8 mouse cellular contexts compared by ENCODE assay signal in genomic region chr12:71366175-71366574, GRCm38 (mm10). TPM values are rescaled to one million over a fixed set of nuclear protein-coding genes. Genes with fewer than 3 reads are reported as not detected.
DNase-seq lines count a peak whose midpoint lies in the region; ATAC-seq lines count a peak whose summit lies in the region.

No protein-coding gene starts in this region.

- no peak overlapping the region for H3K27ac ChIP-seq in heart, embryonic 12.5 days (ENCODE audit: poor library complexity, severe bottlenecking)
- H3K27ac ChIP-seq in midbrain, embryonic 16.5 days (ENCODE audit: low read length), result 0 out of 2 replicates have a peak overlapping the region, but pooled peaks have one; percentile 28
- no peak overlapping the region for H3K27ac ChIP-seq in midbrain, embryonic 10.5 days (replicated peaks)
- no peak overlapping the region for H3K27ac ChIP-seq in hindbrain, embryonic 15.5 days (replicated peaks)

- no peak overlapping the region for H3K4me2 ChIP-seq in heart, embryonic 12.5 days
- no peak overlapping the region for H3K4me2 ChIP-seq in midbrain, embryonic 16.5 days (ENCODE audit: low read length)
- H3K4me2 ChIP-seq in hindbrain, embryonic 15.5 days, result no peak overlapping the region

- no peaks in the 10 kb centered on the region for H3K36me3 ChIP-seq in heart, embryonic 12.5 days
- no peaks in the 10 kb centered on the region for H3K36me3 ChIP-seq in midbrain, embryonic 16.5 days (ENCODE audit: control insufficient read depth, insufficient read depth, low read length)
- H3K36me3 ChIP-seq in midbrain, embryonic 10.5 days, result no peaks in the 10 kb centered on the region
- no peaks in the 10 kb centered on the region for H3K36me3 ChIP-seq in hindbrain, embryonic 15.5 days

- no peak overlapping the region for H3K4me3 ChIP-seq in heart, embryonic 12.5 days
- no peak overlapping the region for H3K4me3 ChIP-seq in midbrain, embryonic 16.5 days (ENCODE audit: low read depth, low read length)
- H3K4me3 ChIP-seq in midbrain, embryonic 10.5 days, result no peak overlapping the region
- no peak overlapping the region for H3K4me3 ChIP-seq in hindbrain, embryonic 15.5 days

- no peak for ATAC-seq in heart, embryonic 12.5 days (ENCODE audit: insufficient number of reproducible peaks, low FRiP score)
- ATAC-seq in midbrain, embryonic 16.5 days, result 0 out of 2 replicates have a peak, but pooled peaks have one; percentile 51
- ATAC-seq in hindbrain, embryonic 15.5 days (ENCODE audit: low FRiP score, low read depth), result peak; percentile 77

- peak; percentile 98 for DNase-seq in heart, adult 11 months
- DNase-seq in midbrain, embryonic 10.5 days (ENCODE audit: low spot score), result no peak
- peak; percentile 49 to 52 for DNase-seq in gastrocnemius, adult 8-10 months (ENCODE audit: low spot score in 2 of 2)
- no peak for DNase-seq in c-Kit-positive CD71-positive TER-119-positive erythroid progenitor cells, embryonic 14.5 days (ENCODE audit: low spot score)
- no peak for DNase-seq in T-cell, adult 2 months (ENCODE audit: low spot score)

- peaks cover 15% of the 10 kb centered on the region; the same call in 1 of the 2 replicates for H3K4me1 ChIP-seq in heart, embryonic 12.5 days (replicated peaks)
- H3K4me1 ChIP-seq in midbrain, embryonic 16.5 days (ENCODE audit: control insufficient read depth, insufficient read depth, low read length), result peaks cover 11% of the 10 kb centered on the region; the same call in 1 of the 2 replicates
- peaks cover 28% of the 10 kb centered on the region for H3K4me1 ChIP-seq in midbrain, embryonic 10.5 days
- peaks cover 21% of the 10 kb centered on the region for H3K4me1 ChIP-seq in hindbrain, embryonic 15.5 days (replicated peaks)

- 53% methylated on average over 6 of the region's 6 CpGs for WGBS in heart, embryonic 12.5 days
- WGBS in midbrain, embryonic 16.5 days, result 55% methylated on average over 6 of the region's 6 CpGs
- 67% methylated on average over 6 of the region's 6 CpGs for WGBS in midbrain, embryonic 10.5 days
- 38% methylated on average over 6 of the region's 6 CpGs for WGBS in hindbrain, embryonic 15.5 days

- H3K9me3 ChIP-seq in heart, embryonic 12.5 days (replicated peaks), result no peaks in the 10 kb centered on the region; the same call in 1 of the 2 replicates
- H3K9me3 ChIP-seq in midbrain, embryonic 16.5 days (replicated peaks; ENCODE audit: control insufficient read depth, low read length, poor library complexity, severe bottlenecking), result no peaks in the 10 kb centered on the region
- H3K9me3 ChIP-seq in midbrain, embryonic 10.5 days (replicated peaks), result no peaks in the 10 kb centered on the region
- no peaks in the 10 kb centered on the region for H3K9me3 ChIP-seq in hindbrain, embryonic 15.5 days

- no peaks in the 10 kb centered on the region for H3K27me3 ChIP-seq in heart, embryonic 12.5 days (replicated peaks)
- H3K27me3 ChIP-seq in midbrain, embryonic 16.5 days (ENCODE audit: control insufficient read depth, insufficient read depth, low read depth, low read length), result no peaks in the 10 kb centered on the region
- H3K27me3 ChIP-seq in midbrain, embryonic 10.5 days (ENCODE audit: low read depth, poor library complexity, severe bottlenecking), result 0 out of 2 replicates have a peak, but pooled peaks cover 11% of the 10 kb centered on the region
- H3K27me3 ChIP-seq in hindbrain, embryonic 15.5 days, result no peaks in the 10 kb centered on the region

- no peak overlapping the region for H3K9ac ChIP-seq in heart, embryonic 12.5 days
- no peak overlapping the region for H3K9ac ChIP-seq in midbrain, embryonic 16.5 days (ENCODE audit: low read depth, low read length)
- no peak overlapping the region for H3K9ac ChIP-seq in hindbrain, embryonic 15.5 days

RNA-seq across cellular contexts. Expression of gene Dact1, which starts 56.5 kb away (rescaled TPM):
- polyA plus RNA-seq in heart, embryonic 12.5 days (2016; fragmentation: Nextera tagmentation; extraction: Ambion mirVana), result 19.3 and 20.3 TPM in 2 replicates
- polyA plus RNA-seq in midbrain, embryonic 16.5 days (2015; fragmentation: Nextera tagmentation; extraction: Ambion mirVana), result 25.1 and 25.3 TPM in 2 replicates
- 7.2 and 9.0 TPM in 2 replicates for polyA plus RNA-seq in midbrain, embryonic 10.5 days (2016; fragmentation: Nextera tagmentation; extraction: Ambion mirVana)
- total RNA-seq in gastrocnemius, adult 8-10 months (2022), result 1 to 10 TPM; 1.7 to 2.8 (median 2.3) TPM
- polyA plus RNA-seq in hindbrain, embryonic 15.5 days (2015; fragmentation: Nextera tagmentation; extraction: Ambion mirVana), result 27.7 and 31.1 TPM in 2 replicates

Comparison
In these comparisons a context has a peak if more than half of its experiments do, and no peak if none do; other contexts are left out.
1. DNase-seq: peak in heart, adult 11 months (single experiment) and gastrocnemius, adult 8-10 months (2 of 2); none in midbrain, embryonic 10.5 days (single experiment), c-Kit-positive CD71-positive TER-119-positive erythroid progenitor cells, embryonic 14.5 days (single experiment) and T-cell, adult 2 months (single experiment).